Mouse (Mus musculus) megakaryocyte, adult 5-6 weeks (primary cell): ENCODE results near the gene Bach1. TPM values are rescaled to one million over a fixed set of nuclear protein-coding genes. Genes with fewer than 3 reads are reported as not detected.

Source experiments
- total RNA-seq, 2 experiments: library from RNA; stranded (forward) in 1 of 2; stranded (reverse) in 1 of 2; fragments of 153-499, 151-499 nt in 1 of 2; fragments of 221-1000, 200-1000 nt in 1 of 2; gene quantifications; 2 replicates each; pipeline versions ENCODE4 v1.2.3 to v1.2.4; 2015 to 2017

The Bach1 gene
- total RNA-seq, 2 experiments from 2014 or later, result 53.5 to 90.8 TPM

Other genes with a start within 250 kb of the Bach1 start
- 49.7 and 73.0 TPM in 2 replicates for gene Usp16, start 244.2 kb upstream of the Bach1 start, total RNA-seq (2015)
- 57.2 and 90.2 TPM in 2 replicates for gene Usp16, start 244.2 kb upstream of the Bach1 start, total RNA-seq (2017)
- gene Cct8, start 203.1 kb upstream of the Bach1 start, total RNA-seq (2015), result 158 and 163 TPM in 2 replicates
- gene Cct8, start 203.1 kb upstream of the Bach1 start, total RNA-seq (2017), result 331 and 390 TPM in 2 replicates
- gene Map3k7cl, start 145.6 kb upstream of the Bach1 start, total RNA-seq (2015), result not detected in 2 replicates
- not detected in 2 replicates for gene Map3k7cl, start 145.6 kb upstream of the Bach1 start, total RNA-seq (2017)